Mouse (Mus musculus) fat pad, adult 2 months (tissue): ENCODE data around the gene Cnih4.

Source experiments
- DNase-seq: peaks from one replicate; pipeline ENCODE4 v3.0.0-alpha.2; 2011; ENCODE audit warnings: low read depth, low spot score; ENCODE audit errors: extremely low read depth

The Cnih4 gene

GRCm38 (mm10) chr1:181143950-181144836 lies at the start of gene Cnih4, which contains the start of gene Nvl:
TSS of gene Cnih4 (plus strand) at chr1:181144693.
TSS of gene Nvl (minus strand) at chr1:181144204.
- DNase-seq = peak; percentile 78

GRCm38 (mm10) chr1:181117112-181117511 lies 27.4 kb upstream of the Cnih4 start:
- peak; percentile 76 for DNase-seq

- no peak for DNase-seq
Observed at GRCm38 (mm10) chr1:181124145-181124544, 20.3 kb upstream of the Cnih4 start.

- DNase-seq = no peak
Observed at GRCm38 (mm10) chr1:181125916-181126315, 18.6 kb upstream of the Cnih4 start.

GRCm38 (mm10) chr1:181126766-181127165 lies 17.7 kb upstream of the Cnih4 start:
- DNase-seq = no peak

GRCm38 (mm10) chr1:181131915-181132314 lies 12.6 kb upstream of the Cnih4 start:
- no peak for DNase-seq

GRCm38 (mm10) chr1:181138730-181139129 lies 5.8 kb upstream of the Cnih4 start:
- no peak for DNase-seq

- no peak for DNase-seq
Observed at GRCm38 (mm10) chr1:181143609-181143949, 914 bp upstream of the Cnih4 start.

GRCm38 (mm10) chr1:181144966-181145365 lies 473 bp downstream of the Cnih4 start:
- DNase-seq = no peak

- no peak for DNase-seq
Observed at GRCm38 (mm10) chr1:181146187-181146586, 1.7 kb downstream of the Cnih4 start.

- DNase-seq = no peak
Observed at GRCm38 (mm10) chr1:181148540-181148939, 4.0 kb downstream of the Cnih4 start.

GRCm38 (mm10) chr1:181149373-181150017 lies 5.0 kb downstream of the Cnih4 start:
- DNase-seq = no peak

GRCm38 (mm10) chr1:181150431-181150826 lies 5.9 kb downstream of the Cnih4 start:
- no peak for DNase-seq

- no peak for DNase-seq
Observed at GRCm38 (mm10) chr1:181150827-181151534, 6.5 kb downstream of the Cnih4 start.

- no peak for DNase-seq
Observed at GRCm38 (mm10) chr1:181151541-181151940, 7.0 kb downstream of the Cnih4 start.

GRCm38 (mm10) chr1:181167816-181168215 lies 23.3 kb downstream of the Cnih4 start:
- no peak for DNase-seq

GRCm38 (mm10) chr1:181168377-181168776 lies 23.9 kb downstream of the Cnih4 start:
- no peak for DNase-seq

- DNase-seq = no peak
Observed at GRCm38 (mm10) chr1:181170210-181170609, 25.7 kb downstream of the Cnih4 start.

- no peak for DNase-seq
Observed at GRCm38 (mm10) chr1:181188925-181189324, 44.4 kb downstream of the Cnih4 start.

- DNase-seq = no peak
Observed at GRCm38 (mm10) chr1:181199446-181199845, 55.0 kb downstream of the Cnih4 start.

GRCm38 (mm10) chr1:181210147-181210546 lies 65.7 kb downstream of the Cnih4 start:
- DNase-seq = no peak
